Mouse (Mus musculus) left cerebral cortex, postnatal 36 days (tissue): Measurements from ENCODE around the gene Mtmr2. TPM values are rescaled to one million over a fixed set of nuclear protein-coding genes. Genes with fewer than 3 reads are reported as not detected.

ENCODE experiments used
- total RNA-seq, 2 experiments: library from RNA; stranded (reverse); gene quantifications; 2 replicates each; pipeline ENCODE4 v1.2.3; 2021

Mtmr2 gene
- total RNA-seq, 2 experiments from 2014 or later: 48.3 to 51.2 TPM

Other genes starting within 250 kb of the Mtmr2 start
- gene Cep57, start 78.7 kb downstream of the Mtmr2 start, total RNA-seq: 10 to 100 TPM; 15.0 to 17.6 TPM
- 10 to 100 TPM; 16.6 to 23.7 TPM for gene Fam76b, start 79.3 kb downstream of the Mtmr2 start, total RNA-seq